Mouse (Mus musculus) urinary bladder, adult 18-20 months (tissue): ENCODE results near the gene Gm42791.

ENCODE experiments used
- DNase-seq, 2 experiments: peaks; one replicate each; pipeline ENCODE4 v3.0.0; 2022; ENCODE audit warnings: low spot score in 2 of 2, mixed read lengths in 2 of 2

The Gm42791 gene

GRCm38 (mm10) chr5:149007295-149007646 lies 12.3 kb upstream of the Gm42791 start:
- DNase-seq = no peak

- peak; percentile 98 to 100 for DNase-seq
Observed at GRCm38 (mm10) chr5:149006362-149007294, 11.7 kb upstream of the Gm42791 start.

DNA sequence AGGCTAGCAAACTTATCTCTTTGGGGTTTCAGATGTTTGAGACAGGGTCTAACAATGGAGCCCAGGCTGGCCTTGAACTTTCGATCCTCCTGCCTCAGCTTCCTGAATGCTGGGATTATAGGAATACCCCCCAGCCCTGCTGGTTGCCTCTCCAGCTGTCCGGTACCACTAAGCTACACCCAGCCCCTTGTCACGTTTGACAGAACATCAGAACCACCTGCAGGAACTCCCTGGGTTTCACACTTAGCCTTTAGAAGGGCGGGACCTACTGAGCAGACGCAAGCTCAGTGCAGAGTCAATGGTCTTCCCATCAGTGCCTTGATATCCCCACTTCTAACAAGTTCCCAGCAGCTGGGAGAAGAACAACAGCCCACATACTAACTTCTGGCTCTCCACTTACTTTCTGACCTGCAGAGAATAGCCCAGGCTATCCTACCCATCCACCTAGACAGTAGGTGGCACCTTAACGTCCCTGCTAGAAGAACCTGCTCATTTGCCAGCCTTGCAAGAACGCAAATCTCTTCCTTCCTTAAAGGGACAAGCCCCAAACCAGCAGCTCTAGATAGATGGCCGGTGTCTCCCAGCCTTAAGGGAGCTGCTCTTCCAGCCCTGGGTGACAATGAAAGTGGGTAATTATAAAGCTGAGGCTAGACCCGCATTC lies 10.9 kb upstream of the Gm42791 start:
- no peak for DNase-seq

- DNase-seq = no peak
Observed at GRCm38 (mm10) chr5:149005083-149005482, 10.1 kb upstream of the Gm42791 start.

- no peak for DNase-seq
Observed at GRCm38 (mm10) chr5:149003137-149003536, 8.2 kb upstream of the Gm42791 start.

GRCm38 (mm10) chr5:149002803-149003115 lies 7.8 kb upstream of the Gm42791 start:
- no peak for DNase-seq

DNA sequence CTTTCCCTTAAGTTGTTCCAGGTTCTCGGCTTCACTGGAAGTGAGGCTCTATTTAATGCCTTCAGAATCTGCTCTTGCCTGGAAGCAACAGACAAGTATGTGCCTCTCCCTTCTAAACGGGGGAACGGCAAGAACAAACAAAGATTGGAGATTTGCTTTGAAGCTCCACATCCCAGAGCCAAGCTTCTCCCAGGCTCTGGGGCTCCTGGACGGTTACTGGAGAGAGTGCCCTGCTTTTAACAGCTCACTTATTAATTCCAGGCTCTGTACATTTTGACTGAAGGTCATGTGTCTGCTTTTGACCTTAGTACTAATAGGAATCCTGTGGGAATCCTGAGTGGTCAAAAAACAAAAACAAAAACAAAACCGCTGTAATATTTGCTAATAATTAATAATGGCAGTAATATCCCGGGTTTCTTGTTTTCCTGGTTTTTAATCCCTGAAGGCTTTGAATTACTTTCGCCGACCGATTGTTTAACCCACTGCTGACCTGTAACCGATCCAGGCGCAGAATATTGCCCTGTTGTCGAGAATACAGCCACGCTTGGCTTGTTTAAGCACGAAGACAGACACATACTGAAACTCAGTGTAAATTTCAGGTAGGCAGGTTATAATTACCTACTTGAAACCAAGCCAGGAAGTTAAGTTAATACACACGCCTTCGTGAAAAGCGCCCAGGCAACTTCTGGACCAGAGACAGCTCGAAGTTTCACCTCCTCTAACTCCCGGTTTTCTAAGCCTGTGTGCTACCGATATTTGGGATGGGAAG lies 7.3 kb upstream of the Gm42791 start:
- DNase-seq = no peak

DNA sequence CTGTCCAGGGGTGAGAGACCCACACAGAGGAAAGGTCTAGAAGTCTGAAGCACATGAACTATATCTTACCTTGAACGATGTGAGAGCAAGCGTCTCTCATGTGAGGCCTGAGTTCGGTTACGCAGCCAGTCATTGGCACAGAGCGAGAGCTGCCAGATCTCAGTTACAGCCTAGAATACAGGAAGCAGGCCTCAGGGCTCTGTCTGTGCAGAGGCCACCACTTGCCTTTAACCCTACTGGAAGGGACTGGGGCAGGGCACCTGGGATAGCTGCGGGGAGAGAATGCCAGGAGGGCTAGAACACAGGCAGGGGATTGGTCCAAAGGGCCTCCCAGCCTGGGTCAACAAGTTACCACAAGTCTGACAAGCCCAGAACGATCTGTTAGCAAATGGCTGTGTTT lies 4.9 kb upstream of the Gm42791 start:
- DNase-seq = no peak

DNA sequence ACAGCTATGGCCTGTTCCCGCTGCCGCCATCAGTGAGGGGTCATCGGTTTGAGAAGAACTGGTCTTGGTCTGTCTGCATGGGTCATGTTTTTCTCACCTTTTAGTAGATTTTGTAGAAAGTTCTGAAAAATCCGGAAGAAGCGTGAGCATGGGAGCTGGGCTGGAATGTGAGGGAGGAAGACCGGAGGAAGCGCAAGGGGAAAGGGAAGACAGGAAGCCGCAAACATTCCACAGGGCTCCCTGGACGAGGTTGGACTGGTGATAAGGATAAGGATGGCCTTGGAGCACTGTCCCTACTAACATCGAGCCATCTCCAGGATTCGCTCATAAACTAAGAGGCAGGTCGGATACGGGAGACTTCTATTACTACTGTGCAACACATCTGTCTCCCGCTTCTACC lies 3.6 kb upstream of the Gm42791 start:
- DNase-seq = no peak

DNA sequence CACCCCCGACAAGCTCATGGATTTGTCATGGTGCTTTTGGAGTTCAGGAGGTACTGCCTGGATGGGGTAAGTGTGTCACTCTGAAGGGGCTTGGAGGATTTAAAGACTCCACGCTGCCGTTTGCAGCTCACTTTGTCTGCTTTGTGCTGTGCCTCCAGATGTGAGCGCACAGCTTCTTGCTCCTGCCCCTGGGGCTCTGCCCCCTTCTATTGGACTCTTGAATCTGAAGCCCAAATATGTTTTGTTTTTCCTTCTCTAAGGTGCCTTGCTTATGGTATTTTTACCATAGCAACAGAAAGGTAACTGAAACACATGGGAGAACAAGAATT lies 1.7 kb upstream of the Gm42791 start:
- DNase-seq = no peak

DNA sequence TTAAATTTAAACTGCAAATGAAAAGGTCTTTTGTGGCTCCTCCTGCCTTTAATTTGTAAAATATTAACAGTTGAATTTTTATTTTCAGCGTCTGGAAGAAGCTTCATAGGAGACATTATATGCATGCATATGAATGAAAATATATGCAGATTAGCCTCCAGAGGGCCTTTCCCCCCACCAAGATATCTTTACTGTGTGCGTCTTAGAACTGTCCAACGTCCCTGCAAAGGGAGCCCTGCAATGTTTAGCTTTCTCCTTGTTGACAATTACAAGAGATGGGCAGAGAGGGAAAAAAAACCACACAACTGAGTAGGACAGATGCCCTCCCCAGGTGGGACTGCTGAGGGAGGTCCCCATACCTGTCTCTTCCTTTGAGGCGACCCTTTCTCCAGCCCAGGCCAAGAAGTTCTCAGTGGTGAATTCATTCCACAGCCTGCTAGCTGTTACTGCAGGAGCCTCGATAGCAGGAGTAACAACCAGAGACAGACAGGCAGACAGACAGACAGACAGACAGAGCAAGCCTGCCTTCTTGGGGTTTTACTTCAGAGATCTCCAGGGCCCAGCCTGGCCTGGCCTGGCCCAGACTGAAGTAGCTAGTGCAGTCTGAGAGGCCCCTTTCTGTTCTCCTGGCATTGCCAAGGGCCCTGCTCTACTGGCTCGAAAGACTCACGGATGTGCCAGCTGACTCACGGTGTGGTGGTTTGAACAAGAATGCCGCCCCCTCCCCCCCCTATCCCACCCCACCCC lies 1.2 kb upstream of the Gm42791 start:
- no peak for DNase-seq

- no peak for DNase-seq
Observed at GRCm38 (mm10) chr5:148994311-148994705, 639 bp downstream of the Gm42791 start.

DNA sequence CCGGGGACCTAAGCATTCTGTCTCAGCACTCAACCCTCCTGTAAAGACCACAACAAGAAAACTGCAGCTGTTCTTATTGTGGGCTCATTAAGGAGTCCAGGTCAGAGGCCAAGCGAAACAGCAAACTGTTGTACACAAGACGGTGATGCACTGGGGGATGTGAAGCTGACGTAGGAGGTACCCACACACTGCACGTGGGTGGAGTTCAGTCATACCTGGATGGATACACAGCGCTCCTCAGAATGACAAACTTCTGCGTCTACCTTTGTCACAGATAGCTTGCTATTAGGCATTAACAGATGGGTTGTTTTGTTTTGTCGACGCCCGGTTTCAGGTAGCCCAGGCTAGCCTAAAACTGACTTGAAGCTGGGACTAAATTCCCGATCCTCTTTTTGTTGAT lies 2.3 kb downstream of the Gm42791 start:
- DNase-seq = no peak

- DNase-seq = no peak
Observed at GRCm38 (mm10) chr5:148990891-148991311, 4.0 kb downstream of the Gm42791 start.

- no peak for DNase-seq
Observed at GRCm38 (mm10) chr5:148989480-148989879, 5.5 kb downstream of the Gm42791 start.

- DNase-seq = no peak
Observed at GRCm38 (mm10) chr5:148984961-148985360, 10.0 kb downstream of the Gm42791 start.

GRCm38 (mm10) chr5:148983696-148984095 lies 11.3 kb downstream of the Gm42791 start:
- DNase-seq = no peak

- DNase-seq = no peak
Observed at GRCm38 (mm10) chr5:148983108-148983664, 11.8 kb downstream of the Gm42791 start.

- no peak for DNase-seq
Observed at GRCm38 (mm10) chr5:148982396-148982795, 12.6 kb downstream of the Gm42791 start.

GRCm38 (mm10) chr5:148980607-148981006 lies 14.3 kb downstream of the Gm42791 start:
- DNase-seq = no peak

DNA sequence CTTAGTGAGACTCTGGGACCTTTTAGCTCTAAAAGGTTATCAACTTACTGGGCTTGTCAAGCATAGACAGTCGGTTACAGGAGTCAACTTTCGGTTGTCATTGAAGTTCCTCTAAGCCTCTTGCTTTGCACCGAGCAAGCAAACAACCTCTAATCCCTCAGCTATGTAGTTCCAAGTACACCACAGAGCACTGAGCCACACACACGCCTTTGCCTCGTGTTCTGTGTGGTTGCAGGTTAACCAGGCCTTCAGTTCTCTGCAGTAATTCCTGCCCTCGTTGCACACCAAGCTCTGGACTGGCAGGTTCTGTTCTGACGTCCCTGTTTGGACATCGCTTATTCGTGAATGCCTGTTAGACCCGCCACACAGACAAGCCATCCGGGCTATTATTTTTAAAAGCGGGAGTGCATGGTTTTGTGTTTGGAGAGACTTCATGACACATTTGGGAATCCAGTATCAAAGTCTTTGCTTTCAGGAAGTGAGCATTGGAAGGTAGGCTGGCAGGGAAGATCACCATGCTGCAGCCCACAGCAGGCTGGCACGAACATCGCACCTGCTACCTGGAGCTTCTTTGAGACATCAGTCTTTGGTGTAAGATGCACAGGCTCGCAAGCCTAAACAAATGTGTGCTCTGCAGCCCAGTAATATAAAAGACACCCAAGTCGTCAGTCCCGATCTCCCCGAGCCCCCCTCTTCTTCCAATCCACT lies 16.3 kb downstream of the Gm42791 start:
- DNase-seq = no peak
